ENCODE assay signal across 8 mouse cellular contexts in the genomic region with DNA sequence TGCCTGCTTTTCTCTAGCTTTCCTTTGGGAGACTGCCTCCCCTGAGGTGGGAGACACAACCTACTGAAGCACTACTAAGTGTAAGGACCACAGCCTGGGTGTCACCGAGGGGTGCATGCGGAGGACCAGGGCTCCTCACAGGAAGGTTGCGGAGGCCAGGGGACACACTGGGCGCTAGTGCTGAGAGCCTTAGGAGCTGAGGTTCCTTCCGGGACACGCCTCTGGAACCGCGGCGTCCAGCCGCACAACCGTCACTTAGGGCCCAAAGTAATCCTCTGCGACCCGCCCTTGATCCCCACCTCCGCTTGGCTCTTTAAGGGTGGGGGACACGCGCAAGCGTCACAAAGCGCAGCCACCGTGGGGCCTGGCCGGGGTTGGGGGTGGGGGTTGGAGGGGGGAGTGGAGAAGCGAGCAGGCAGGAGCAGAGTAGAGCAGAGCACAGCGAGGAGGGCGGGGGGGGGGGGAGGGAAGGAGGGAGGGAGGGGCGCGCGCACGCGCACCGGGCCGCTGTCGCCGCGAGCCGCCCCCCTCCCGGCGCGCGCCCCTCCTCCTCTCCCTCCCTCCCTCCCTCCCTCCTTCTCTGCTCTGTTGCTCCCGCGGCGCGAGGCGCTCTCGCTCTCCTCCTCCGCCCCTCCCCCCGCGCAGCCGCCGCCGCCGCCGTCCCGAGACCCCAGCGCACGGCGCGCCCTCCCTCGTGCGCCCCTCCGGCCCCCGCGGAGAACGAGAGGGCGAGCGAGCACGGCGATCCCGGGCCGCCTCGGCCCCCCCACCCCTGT. TPM values are rescaled to one million over a fixed set of nuclear protein-coding genes. Genes with fewer than 3 reads are reported as not detected.
DNase-seq lines count a peak whose midpoint lies in the region; ATAC-seq lines count a peak whose summit lies in the region.

No protein-coding gene starts in this region.

- peak overlapping the region; percentile 98 for H3K4me3 ChIP-seq in hindbrain, embryonic 15.5 days
- H3K4me3 ChIP-seq in megakaryocyte, embryonic 14.5 days (replicated peaks) = peak overlapping the region; percentile 96

- H3K4me1 ChIP-seq in hindbrain, embryonic 15.5 days (replicated peaks) = peaks cover 28% of the 10 kb centered on the region
- peaks cover 28% of the 10 kb centered on the region for H3K4me1 ChIP-seq in megakaryocyte, embryonic 14.5 days

- no peaks in the 10 kb centered on the region for H3K9me3 ChIP-seq in hindbrain, embryonic 15.5 days
- no peaks in the 10 kb centered on the region for H3K9me3 ChIP-seq in megakaryocyte, embryonic 14.5 days

- peak; percentile 61 for DNase-seq in T-cell, adult 2 months (ENCODE audit: low spot score)
- peak; percentile 78 to 92 for DNase-seq in cerebellum, postnatal 25 days
- peak; percentile 60 to 61 for DNase-seq in frontal cortex, postnatal 36 days (ENCODE audit: low spot score in 2 of 2)
- DNase-seq in left cerebral cortex, adult 8-10 months (ENCODE audit: low spot score in 2 of 2) = peak; percentile 60 to 62
- DNase-seq in right cerebral cortex, postnatal 10 days (ENCODE audit: low spot score in 2 of 2) = peak; percentile 85 to 89
- DNase-seq in urinary bladder, postnatal 14 days (ENCODE audit: low spot score) = peak; percentile 78

- ATAC-seq in hindbrain, embryonic 15.5 days (ENCODE audit: low FRiP score, low read depth) = peak; percentile 95

- H3K27ac ChIP-seq in hindbrain, embryonic 15.5 days (replicated peaks) = peak overlapping the region; percentile 99

- H3K36me3 ChIP-seq in hindbrain, embryonic 15.5 days = no peaks in the 10 kb centered on the region
- H3K36me3 ChIP-seq in megakaryocyte, embryonic 14.5 days (replicated peaks; ENCODE audit: low read length) = peaks cover 14% of the 10 kb centered on the region

- H3K4me2 ChIP-seq in hindbrain, embryonic 15.5 days = peak overlapping the region; percentile 63

- WGBS in hindbrain, embryonic 15.5 days = 1% methylated on average over 31 of the region's 70 CpGs

- H3K27me3 ChIP-seq in hindbrain, embryonic 15.5 days = no peaks in the 10 kb centered on the region
- no peaks in the 10 kb centered on the region for H3K27me3 ChIP-seq in megakaryocyte, embryonic 14.5 days (replicated peaks)

- H3K9ac ChIP-seq in hindbrain, embryonic 15.5 days = peak overlapping the region; percentile 94

RNA-seq across cellular contexts. Expression of a gene that starts 0.4 kb away (rescaled TPM):
- 57.9 and 58.5 TPM in 2 replicates for polyA plus RNA-seq in hindbrain, embryonic 15.5 days (2015; fragmentation: Nextera tagmentation; extraction: Ambion mirVana)
- total RNA-seq in left cerebral cortex, adult 8-10 months (2022) = 100 to 1,000 TPM in 1 of 4 experiments, 10 to 100 TPM in 3; 85.5 to 101 (median 86.4) TPM
- 25.8 and 32.8 TPM in 2 replicates for polyA plus RNA-seq in megakaryocyte, embryonic 14.5 days (2012; ENCODE audit: insufficient read depth, low replicate concordance)

RNA-seq across cellular contexts. Expression of a gene that starts 10.9 kb away (rescaled TPM):
- 36.2 and 45.0 TPM in 2 replicates for polyA plus RNA-seq in hindbrain, embryonic 15.5 days (2015; fragmentation: Nextera tagmentation; extraction: Ambion mirVana)
- 10 to 100 TPM; 90.4 to 97.6 (median 95.2) TPM for total RNA-seq in left cerebral cortex, adult 8-10 months (2022)
- 22.2 and 35.2 TPM in 2 replicates for polyA plus RNA-seq in megakaryocyte, embryonic 14.5 days (2012; ENCODE audit: insufficient read depth, low replicate concordance)

RNA-seq across cellular contexts. Expression of a gene that starts 37.1 kb away (rescaled TPM):
- polyA plus RNA-seq in hindbrain, embryonic 15.5 days (2015; fragmentation: Nextera tagmentation; extraction: Ambion mirVana) = 0.30 and 0.46 TPM in 2 replicates
- total RNA-seq in left cerebral cortex, adult 8-10 months (2022) = not detected
- polyA plus RNA-seq in megakaryocyte, embryonic 14.5 days (2012; ENCODE audit: insufficient read depth, low replicate concordance) = not detected in 2 replicates

Comparison
In these comparisons a context has a peak if more than half of its experiments do, and no peak if none do; other contexts are left out.
1. Peak in every context shown above with its lines: DNase-seq, ATAC-seq, H3K4me3 ChIP-seq and H3K27ac ChIP-seq.